Mouse (Mus musculus) CH12.LX (cell line): ENCODE measurements around the gene Gck.
"Not testable (repeated sequence)": the region's sequence is repeated elsewhere in the genome, so short reads cannot be mapped to it uniquely, and the experiment has no call there.

Source experiments
- CTCF ChIP-seq, 2 experiments: IDR thresholded peaks in 1 of 2; conservative IDR thresholded peaks in 1 of 2; 2 replicates each; pipeline ENCODE4 v1.5.1; 2011 to 2012; ENCODE audit warnings: low read depth in 2 of 2, low read length in 2 of 2, improper control_type of control experiment in 1 of 2, inconsistent platforms in 1 of 2, mild to moderate bottlenecking in 1 of 2, moderate library complexity in 1 of 2
- POLR2A ChIP-seq: IDR thresholded peaks from 2 replicates; pipeline ENCODE4 v1.6.1; 2011; ENCODE audit warnings: low read depth, mild to moderate bottlenecking, improper control_type of control experiment, low read length

GRCm38 (mm10) chr11:5934531-5934930 lies 15.3 kb downstream of the Gck start:
- not testable (repeated sequence) for TF ChIP-seq CTCF (conservative IDR thresholded peaks at IDR 0.05 in 1 of 2, IDR thresholded peaks at IDR 0.05 in 1 of 2; ENCODE audit: low read depth in 2 of 2, low read length in 2 of 2); POLR2A
